Mouse (Mus musculus) neural tube, embryonic 14.5 days (tissue): ENCODE data around the gene Wdr43. TPM values are rescaled to one million over a fixed set of nuclear protein-coding genes. Genes with fewer than 3 reads are reported as not detected.
"Not testable (repeated sequence)": the region's sequence is repeated elsewhere in the genome, so short reads cannot be mapped to it uniquely, and the experiment has no call there.

Experiments
- ATAC-seq: fragments of 200-750 bp; cut with Nextera tagmentation; 2 replicates; pipeline ENCODE4 v1.8.0; 2017; ENCODE audit warnings: low read depth, mild to moderate bottlenecking, moderate TSS enrichment, moderate library complexity
- H3K27ac ChIP-seq: fragments of 300-500 bp; sonication (generic); 2 replicates; pipeline ENCODE4 v1.5.1; 2014; ENCODE audit warnings: low read depth, mild to moderate bottlenecking, control low read depth, low read length, moderate library complexity, mixed read lengths
- H3K27me3 ChIP-seq: fragments of 300-500 bp; sonication (generic); 2 replicates; pipeline ENCODE4 v1.6.1; 2014; ENCODE audit warnings: low read length; ENCODE audit not compliant: control insufficient read depth, insufficient read depth
- H3K36me3 ChIP-seq: fragments of 300-500 bp; sonication (generic); 2 replicates; pipeline ENCODE4 v1.6.1; 2014; ENCODE audit warnings: low read length, mixed read lengths; ENCODE audit not compliant: control insufficient read depth, insufficient read depth
- H3K4me1 ChIP-seq: fragments of 300-500 bp; sonication (generic); 2 replicates; pipeline ENCODE4 v1.6.1; 2014; ENCODE audit warnings: low read length; ENCODE audit not compliant: control insufficient read depth, insufficient read depth
- H3K4me2 ChIP-seq: fragments of 300-500 bp; sonication (generic); 2 replicates; pipeline ENCODE4 v1.6.1; 2014; ENCODE audit warnings: mild to moderate bottlenecking, low read depth, low read length, control low read depth
- H3K4me3 ChIP-seq: fragments of 300-500 bp; sonication (generic); 2 replicates; pipeline ENCODE4 v1.5.1; 2014; ENCODE audit warnings: low read depth, low read length, control low read depth, mixed read lengths
- H3K9ac ChIP-seq: fragments of 300-500 bp; sonication (generic); replicated peaks from 2 replicates; pipeline ENCODE4 v1.6.1; 2014; ENCODE audit warnings: low read depth, mild to moderate bottlenecking, control low read depth, low read length, mixed read lengths
- H3K9me3 ChIP-seq: fragments of 300-500 bp; sonication (generic); 2 replicates; pipeline ENCODE4 v1.6.1; 2016; ENCODE audit warnings: low read length; ENCODE audit not compliant: control insufficient read depth
- WGBS: fragments of 180-500 bp; shearing (Covaris S2); extraction: QIAGEN DNeasy Blood & Tissue Kit; methylation state at CpG from one replicate; pipeline ENCODE4 v1.1.7; 2014; 5-methylcytosine and 5-hydroxymethylcytosine counted together
- polyA plus RNA-seq: library from polyadenylated mRNA; unstranded; fragments of >200 nt; fragmentation: Nextera tagmentation; extraction: Ambion mirVana; gene quantifications from 2 replicates; pipeline ENCODE4 v1.2.1, GENCODE M21; 2014

Gene Wdr43
- polyA plus RNA-seq, 1 experiment from 2014 or later: 50.9 TPM

- Histone ChIP-seq H3K36me3 (peaks cover 54% of the 10 kb centered on the region), H3K4me1 (no peaks in the 10 kb centered on the region), H3K27ac (no peak overlapping the region), H3K9ac (no peak overlapping the region), H3K4me3 (no peak overlapping the region), H3K27me3 (no peaks in the 10 kb centered on the region), H3K9me3 (no peaks in the 10 kb centered on the region), H3K4me2 (no peak overlapping the region)
- 78% methylated on average over 8 of the region's 8 CpGs for WGBS
- ATAC-seq: no peak
Observed at GRCm38 (mm10) chr17:71633350-71633749, 17.7 kb downstream of the Wdr43 start.

GRCm38 (mm10) chr17:71636786-71637185 is 21.1 kb downstream of the Wdr43 start:
- Histone ChIP-seq H3K4me2 (no peak overlapping the region), H3K4me3 (no peak overlapping the region), H3K36me3 (peaks cover 59% of the 10 kb centered on the region), H3K27ac (no peak overlapping the region), H3K9ac (no peak overlapping the region), H3K4me1 (no peaks in the 10 kb centered on the region), H3K27me3 (no peaks in the 10 kb centered on the region), H3K9me3 (no peaks in the 10 kb centered on the region)
- no peak for ATAC-seq
- WGBS: 95% methylated on average over 8 of the region's 8 CpGs

GRCm38 (mm10) chr17:71637750-71638265 is 22.1 kb downstream of the Wdr43 start:
- no peak overlapping the region for H3K27ac ChIP-seq
- 88% methylated on average over 4 of the region's 4 CpGs for WGBS
- no peak for ATAC-seq
- peaks cover 63% of the 10 kb centered on the region for H3K36me3 ChIP-seq
- no peak overlapping the region for H3K9ac ChIP-seq
- no peak overlapping the region for H3K4me2 ChIP-seq
- no peaks in the 10 kb centered on the region for H3K27me3 ChIP-seq
- H3K4me1 ChIP-seq: no peaks in the 10 kb centered on the region
- no peak overlapping the region for H3K4me3 ChIP-seq
- no peaks in the 10 kb centered on the region for H3K9me3 ChIP-seq

GRCm38 (mm10) chr17:71639056-71639455 is 23.4 kb downstream of the Wdr43 start:
- WGBS: 84% methylated on average over 5 of the region's 5 CpGs
- H3K4me3 ChIP-seq, H3K9ac ChIP-seq, H3K27ac ChIP-seq, ATAC-seq, H3K4me1 ChIP-seq, H3K9me3 ChIP-seq, H3K4me2 ChIP-seq, H3K27me3 ChIP-seq: not testable (repeated sequence)
- peaks cover 51% of the 10 kb centered on the region for H3K36me3 ChIP-seq

- Histone ChIP-seq H3K4me2 (no peak overlapping the region), H3K36me3 (peaks cover 36% of the 10 kb centered on the region), H3K27ac (no peak overlapping the region), H3K27me3 (no peaks in the 10 kb centered on the region), H3K9ac (no peak overlapping the region), H3K9me3 (no peaks in the 10 kb centered on the region), H3K4me1 (no peaks in the 10 kb centered on the region), H3K4me3 (no peak overlapping the region)
- ATAC-seq: no peak
- WGBS: 92% methylated on average over 9 of the region's 9 CpGs
Observed at GRCm38 (mm10) chr17:71640421-71641085, 24.9 kb downstream of the Wdr43 start.

- 88% methylated on average over 3 of the region's 3 CpGs for WGBS
- H3K27me3 ChIP-seq: no peaks in the 10 kb centered on the region
- no peaks in the 10 kb centered on the region for H3K9me3 ChIP-seq
- H3K4me1 ChIP-seq: no peaks in the 10 kb centered on the region
- ATAC-seq: no peak
- H3K9ac ChIP-seq: no peak overlapping the region
- no peak overlapping the region for H3K27ac ChIP-seq
- no peak overlapping the region for H3K4me2 ChIP-seq
- H3K36me3 ChIP-seq: peaks cover 27% of the 10 kb centered on the region
- no peak overlapping the region for H3K4me3 ChIP-seq
Observed at GRCm38 (mm10) chr17:71642190-71642589, 26.5 kb downstream of the Wdr43 start.

- no peak overlapping the region for H3K4me3 ChIP-seq
- no peak overlapping the region for H3K9ac ChIP-seq
- ATAC-seq: no peak
- H3K27me3 ChIP-seq: no peaks in the 10 kb centered on the region
- peaks cover 18% of the 10 kb centered on the region for H3K36me3 ChIP-seq
- 88% methylated on average over 9 of the region's 9 CpGs for WGBS
- H3K4me1 ChIP-seq: no peaks in the 10 kb centered on the region
- no peaks in the 10 kb centered on the region for H3K9me3 ChIP-seq
- H3K4me2 ChIP-seq: no peak overlapping the region
- H3K27ac ChIP-seq: no peak overlapping the region
Observed at GRCm38 (mm10) chr17:71650011-71650410, 34.3 kb downstream of the Wdr43 start.

- H3K9me3 ChIP-seq: no peaks in the 10 kb centered on the region
- H3K9ac ChIP-seq: no peak overlapping the region
- WGBS: 95% methylated on average over 2 of the region's 2 CpGs
- H3K36me3 ChIP-seq: peaks cover 26% of the 10 kb centered on the region
- H3K27ac ChIP-seq: no peak overlapping the region
- H3K4me3 ChIP-seq: no peak overlapping the region
- H3K4me1 ChIP-seq: no peaks in the 10 kb centered on the region
- no peak for ATAC-seq
- no peaks in the 10 kb centered on the region for H3K27me3 ChIP-seq
- H3K4me2 ChIP-seq: no peak overlapping the region
Observed at GRCm38 (mm10) chr17:71652495-71652894, 36.8 kb downstream of the Wdr43 start.

GRCm38 (mm10) chr17:71652934-71653333 is 37.2 kb downstream of the Wdr43 start:
- H3K4me1 ChIP-seq: no peaks in the 10 kb centered on the region
- WGBS: 94% methylated on average over 5 of the region's 5 CpGs
- H3K4me3 ChIP-seq: no peak overlapping the region
- no peak for ATAC-seq
- H3K4me2 ChIP-seq: no peak overlapping the region
- H3K27ac ChIP-seq: no peak overlapping the region
- H3K9ac ChIP-seq: no peak overlapping the region
- no peaks in the 10 kb centered on the region for H3K27me3 ChIP-seq
- H3K36me3 ChIP-seq: peaks cover 30% of the 10 kb centered on the region
- no peaks in the 10 kb centered on the region for H3K9me3 ChIP-seq
